Mouse (Mus musculus): ENCODE measurements around the gene Ppp1r32.

DNA sequence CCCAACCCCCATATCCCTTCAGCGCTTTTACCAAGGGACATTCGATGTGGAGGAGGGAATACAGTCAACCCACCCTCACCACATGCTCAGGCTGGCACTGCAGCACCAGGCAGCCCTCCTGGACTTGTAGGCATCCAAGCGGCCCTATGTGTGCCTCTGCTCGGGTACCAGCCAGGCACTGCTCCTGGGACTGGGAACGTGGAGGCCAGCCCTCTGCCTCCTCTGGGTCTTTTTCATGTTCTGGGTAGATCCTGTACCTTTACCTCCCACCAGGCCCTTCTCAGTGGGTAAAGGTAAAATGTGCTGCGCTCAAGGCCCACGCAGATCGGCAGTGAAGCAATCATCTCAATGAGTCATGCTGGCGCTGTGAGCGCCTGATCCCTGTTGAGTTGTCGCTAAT lies 22.8 kb downstream of the Ppp1r32 start:
- TF ChIP-seq CTCF (IDR thresholded peaks at IDR 0.05; ENCODE audit: low read depth, low read length) (no peak), EP300 (IDR thresholded peaks at IDR 0.05; ENCODE audit: insufficient read depth, low read depth, low read length) (no peak), POLR2A (IDR thresholded peaks at IDR 0.05; ENCODE audit: insufficient read depth, low read length) (no peak)

Measured in ES-Bruce4 (cell line).